Mouse (Mus musculus): ENCODE data around the gene Setd7. TPM values are rescaled to one million over a fixed set of nuclear protein-coding genes. Genes with fewer than 3 reads are reported as not detected.

Gene Setd7
- total and polyA plus RNA-seq, 3 experiments, result 8.7 to 67.1 (median 26.0) TPM

- H3K9me3 ChIP-seq (replicated peaks), result no peaks in the 10 kb centered on the region
- DNase-seq (ENCODE audit: low spot score) (peak; percentile 49), ATAC-seq (ENCODE audit: extremely low read depth, insufficient number of reproducible peaks, low FRiP score, poor library complexity, severe bottlenecking) (peak; percentile 69; the same call in 1 of the 2 replicates)
- H3K27me3 ChIP-seq (ENCODE audit: insufficient read depth, low read length), result no peaks in the 10 kb centered on the region
- TF ChIP-seq GATA1 (IDR thresholded peaks at IDR 0.05; ENCODE audit: borderline replicate concordance, low read length) (no peak), CTCF (IDR thresholded peaks at IDR 0.05; ENCODE audit: low read depth, low read length) (peak; percentile 76)
- H3K36me3 ChIP-seq (replicated peaks), result peaks cover 95% of the 10 kb centered on the region
- H3K4me3 ChIP-seq (ENCODE audit: low read depth, low read length), result no peak overlapping the region
- peaks cover 9% of the 10 kb centered on the region for H3K4me1 ChIP-seq (ENCODE audit: insufficient read depth, low read depth, low read length)
Observed at GRCm38 (mm10) chr3:51539567-51540408, 20.9 kb downstream of the Setd7 start.

- Histone ChIP-seq H3K9me3 (replicated peaks) (no peaks in the 10 kb centered on the region), H3K36me3 (replicated peaks) (peaks cover 96% of the 10 kb centered on the region), H3K4me1 (ENCODE audit: insufficient read depth, low read depth, low read length) (no peaks in the 10 kb centered on the region), H3K27me3 (ENCODE audit: insufficient read depth, low read length) (no peaks in the 10 kb centered on the region), H3K4me3 (ENCODE audit: low read depth, low read length) (no peak overlapping the region)
- TF ChIP-seq TAL1 (conservative IDR thresholded peaks at IDR 0.05; ENCODE audit: low read depth, low read length), result no peak
- TF ChIP-seq POLR2AphosphoS5 (IDR thresholded peaks at IDR 0.05; ENCODE audit: insufficient replicate concordance, low read depth, low read length), result no peak
- DNase-seq (ENCODE audit: low spot score), result no peak
- ATAC-seq (ENCODE audit: extremely low read depth, insufficient number of reproducible peaks, low FRiP score, poor library complexity, severe bottlenecking), result no peak
Observed at GRCm38 (mm10) chr3:51534013-51534412, 26.7 kb downstream of the Setd7 start.

GRCm38 (mm10) chr3:51533573-51533972, 27.1 kb downstream of the Setd7 start:
- no peaks in the 10 kb centered on the region for H3K4me1 ChIP-seq (ENCODE audit: insufficient read depth, low read depth, low read length)
- no peaks in the 10 kb centered on the region for H3K27me3 ChIP-seq (ENCODE audit: insufficient read depth, low read length)
- DNase-seq (ENCODE audit: low spot score) (no peak), ATAC-seq (ENCODE audit: extremely low read depth, insufficient number of reproducible peaks, low FRiP score, poor library complexity, severe bottlenecking) (no peak)
- no peaks in the 10 kb centered on the region for H3K9me3 ChIP-seq (replicated peaks)
- TF ChIP-seq GATA1 (IDR thresholded peaks at IDR 0.05; ENCODE audit: borderline replicate concordance, low read length) (no peak), TAL1 (conservative IDR thresholded peaks at IDR 0.05; ENCODE audit: low read depth, low read length) (no peak)
- H3K4me3 ChIP-seq (ENCODE audit: low read depth, low read length), result no peak overlapping the region
- H3K36me3 ChIP-seq (replicated peaks), result peaks cover 96% of the 10 kb centered on the region

GRCm38 (mm10) chr3:51532282-51532620, 28.4 kb downstream of the Setd7 start:
- no peaks in the 10 kb centered on the region for H3K27me3 ChIP-seq (ENCODE audit: insufficient read depth, low read length)
- peaks cover 3% of the 10 kb centered on the region for H3K4me1 ChIP-seq (ENCODE audit: insufficient read depth, low read depth, low read length)
- no peaks in the 10 kb centered on the region for H3K9me3 ChIP-seq (replicated peaks)
- no peak for TF ChIP-seq TAL1 (conservative IDR thresholded peaks at IDR 0.05; ENCODE audit: low read depth, low read length)
- TF ChIP-seq GATA1 (IDR thresholded peaks at IDR 0.05; ENCODE audit: borderline replicate concordance, low read length), result no peak
- TF ChIP-seq CTCF (IDR thresholded peaks at IDR 0.05; ENCODE audit: low read depth, low read length), result no peak
- no peak for TF ChIP-seq GATA2 (IDR thresholded peaks at IDR 0.05; ENCODE audit: borderline replicate concordance, low read depth, low read length)
- TF ChIP-seq POLR2AphosphoS5 (IDR thresholded peaks at IDR 0.05; ENCODE audit: insufficient replicate concordance, low read depth, low read length), result no peak
- no peak overlapping the region for H3K4me3 ChIP-seq (ENCODE audit: low read depth, low read length)
- no peak for DNase-seq (ENCODE audit: low spot score)
- ATAC-seq (ENCODE audit: extremely low read depth, insufficient number of reproducible peaks, low FRiP score, poor library complexity, severe bottlenecking), result no peak
- peaks cover 95% of the 10 kb centered on the region for H3K36me3 ChIP-seq (replicated peaks)

GRCm38 (mm10) chr3:51531473-51532281, 29.0 kb downstream of the Setd7 start:
- ATAC-seq (ENCODE audit: extremely low read depth, insufficient number of reproducible peaks, low FRiP score, poor library complexity, severe bottlenecking), result no peak

GRCm38 (mm10) chr3:51526891-51527290, 33.8 kb downstream of the Setd7 start:
- TF ChIP-seq GATA2 (IDR thresholded peaks at IDR 0.05; ENCODE audit: borderline replicate concordance, low read depth, low read length) (no peak), GATA1 (IDR thresholded peaks at IDR 0.05; ENCODE audit: borderline replicate concordance, low read length) (no peak), CTCF (IDR thresholded peaks at IDR 0.05; ENCODE audit: low read depth, low read length) (no peak), TAL1 (conservative IDR thresholded peaks at IDR 0.05; ENCODE audit: low read depth, low read length) (no peak), POLR2AphosphoS5 (IDR thresholded peaks at IDR 0.05; ENCODE audit: insufficient replicate concordance, low read depth, low read length) (no peak)
- peaks cover 97% of the 10 kb centered on the region for H3K36me3 ChIP-seq (replicated peaks)
- DNase-seq (ENCODE audit: low spot score), result no peak
- no peak overlapping the region for H3K4me3 ChIP-seq (ENCODE audit: low read depth, low read length)
- H3K27me3 ChIP-seq (ENCODE audit: insufficient read depth, low read length), result no peaks in the 10 kb centered on the region
- no peak for ATAC-seq (ENCODE audit: extremely low read depth, insufficient number of reproducible peaks, low FRiP score, poor library complexity, severe bottlenecking)
- no peaks in the 10 kb centered on the region for H3K9me3 ChIP-seq (replicated peaks)
- H3K4me1 ChIP-seq (ENCODE audit: insufficient read depth, low read depth, low read length), result peaks cover 12% of the 10 kb centered on the region

More at GRCm38 (mm10) chr3:51531473-51532281, 29.0 kb downstream of the Setd7 start:
- no peak for DNase-seq (ENCODE audit: low spot score)
- Histone ChIP-seq H3K9me3 (replicated peaks) (no peaks in the 10 kb centered on the region), H3K27me3 (ENCODE audit: insufficient read depth, low read length) (no peaks in the 10 kb centered on the region), H3K36me3 (replicated peaks) (peaks cover 96% of the 10 kb centered on the region), H3K4me3 (ENCODE audit: low read depth, low read length) (no peak overlapping the region), H3K4me1 (ENCODE audit: insufficient read depth, low read depth, low read length) (peaks cover 8% of the 10 kb centered on the region)
- TF ChIP-seq CTCF (IDR thresholded peaks at IDR 0.05; ENCODE audit: low read depth, low read length) (no peak), GATA2 (IDR thresholded peaks at IDR 0.05; ENCODE audit: borderline replicate concordance, low read depth, low read length) (no peak), POLR2AphosphoS5 (IDR thresholded peaks at IDR 0.05; ENCODE audit: insufficient replicate concordance, low read depth, low read length) (no peak), TAL1 (conservative IDR thresholded peaks at IDR 0.05; ENCODE audit: low read depth, low read length) (no peak), GATA1 (IDR thresholded peaks at IDR 0.05; ENCODE audit: borderline replicate concordance, low read length) (no peak)

Measured in G1E (cell line).